Mouse (Mus musculus): ENCODE results near the gene Lrrk1. TPM values are rescaled to one million over a fixed set of nuclear protein-coding genes. Genes with fewer than 3 reads are reported as not detected.

Gene Lrrk1
- total and polyA plus RNA-seq, 3 experiments: 5.0 to 16.9 (median 13.6) TPM

DNA sequence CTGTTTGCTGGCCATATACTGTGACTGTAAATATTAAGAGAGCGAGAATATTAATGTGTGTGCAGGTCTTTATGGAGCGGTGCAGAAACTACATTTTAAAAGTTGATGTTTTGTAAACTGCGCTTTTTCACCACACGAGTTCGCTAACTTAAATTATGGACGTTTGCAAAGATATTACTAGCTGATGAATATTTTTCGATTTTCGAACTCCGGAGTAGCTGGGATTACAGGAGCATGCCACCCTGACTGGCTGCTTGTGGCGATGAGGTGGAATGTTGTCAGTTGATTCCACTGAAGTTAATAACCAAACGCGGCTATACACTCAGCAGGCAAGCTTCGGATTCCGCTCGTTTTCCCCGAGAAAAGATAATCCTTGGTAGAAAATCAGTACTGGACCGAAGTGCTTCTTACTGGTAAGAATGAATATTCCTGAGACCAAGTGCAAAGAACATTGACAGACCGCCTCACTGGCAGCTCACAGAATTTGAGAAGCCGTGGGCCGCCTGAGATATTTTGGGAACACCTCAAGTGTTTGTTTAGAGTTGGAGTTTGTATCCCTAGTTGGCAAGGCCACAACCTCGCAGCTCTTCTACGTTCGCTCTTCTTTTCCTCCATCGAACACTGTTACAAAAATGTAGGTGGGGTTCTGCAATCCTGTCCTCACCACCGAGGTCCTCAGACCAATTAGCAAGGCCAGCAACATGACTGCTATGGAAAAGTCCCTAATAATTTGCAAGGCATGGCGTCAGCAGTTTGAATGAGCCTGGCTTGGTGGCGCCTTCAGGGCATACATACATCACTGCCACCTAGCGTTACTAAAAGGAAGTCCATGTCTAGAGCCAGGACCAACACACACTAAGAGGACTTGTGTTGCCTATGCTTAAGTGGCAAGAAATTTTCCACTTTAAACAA lies 727 bp upstream of the Lrrk1 start (continued):
- TF ChIP-seq MEF2A (IDR thresholded peaks at IDR 0.05; ENCODE audit: borderline replicate concordance, low read depth, low read length): peak; percentile 45; the same call in 1 of the 2 replicates
- peak; percentile 41; the same call in 1 of the 2 replicates for TF ChIP-seq MXI1 (IDR thresholded peaks at IDR 0.05; ENCODE audit: low read depth, low read length)
- TF ChIP-seq MYC (IDR thresholded peaks at IDR 0.05; ENCODE audit: low read depth, low read length): no peak
- TF ChIP-seq E2F4 (IDR thresholded peaks at IDR 0.05; ENCODE audit: insufficient replicate concordance, low read depth, low read length): peak; percentile 79; the same call in 1 of the 2 replicates
- no peak for TF ChIP-seq CHD2 (IDR thresholded peaks at IDR 0.05; ENCODE audit: low read length)
- TF ChIP-seq EP300 (IDR thresholded peaks at IDR 0.05; ENCODE audit: low read length): no peak
- TF ChIP-seq RCOR1 (conservative IDR thresholded peaks at IDR 0.05; ENCODE audit: low read depth, low read length): no peak
- TF ChIP-seq JUND (conservative IDR thresholded peaks at IDR 0.05; ENCODE audit: low read depth, low read length): no peak
- TF ChIP-seq ZMIZ1 (IDR thresholded peaks at IDR 0.05; ENCODE audit: low read depth, low read length): no peak
- TF ChIP-seq NRF1 (IDR thresholded peaks at IDR 0.05; ENCODE audit: low read depth, low read length): no peak
- peak; percentile 60; the same call in 1 of the 2 replicates for TF ChIP-seq NELFE (IDR thresholded peaks at IDR 0.05; ENCODE audit: low read depth, low read length)
- peak; percentile 72 for TF ChIP-seq SMC3 (IDR thresholded peaks at IDR 0.05; ENCODE audit: low read depth, low read length)
- no peak for TF ChIP-seq CHD1 (IDR thresholded peaks at IDR 0.05; ENCODE audit: low read depth, low read length)
- no peak for TF ChIP-seq ZKSCAN1 (IDR thresholded peaks at IDR 0.05; ENCODE audit: borderline replicate concordance, low read depth, low read length)
- TF ChIP-seq POLR2A (IDR thresholded peaks at IDR 0.05; ENCODE audit: low read depth, low read length): peak; percentile 67
- no peak for TF ChIP-seq USF2 (conservative IDR thresholded peaks at IDR 0.05; ENCODE audit: low read depth, low read length)

- no peak for DNase-seq (ENCODE audit: extremely low read depth)
- Histone ChIP-seq H3K27ac (ENCODE audit: insufficient read depth, low read depth) (no peak overlapping the region), H3K79me2 (replicated peaks; ENCODE audit: control insufficient read depth, extremely low read depth, insufficient read depth, poor library complexity, severe bottlenecking) (peaks cover 26% of the 10 kb centered on the region), H3K9me3 (replicated peaks; ENCODE audit: low read length) (no peaks in the 10 kb centered on the region), H3K9ac (ENCODE audit: insufficient read depth, low read depth) (peak overlapping the region; percentile 87), H3K4me2 (ENCODE audit: insufficient read depth, low read depth, poor library complexity, severe bottlenecking) (peak overlapping the region; percentile 72), H3K27me3 (replicated peaks) (peaks cover 1% of the 10 kb centered on the region), H3K4me1 (ENCODE audit: control insufficient read depth in 1 of 2, insufficient read depth in 2 of 2) (peaks cover 18 to 44% of the 10 kb centered on the region in 2 experiments), H3K4me3 (replicated peaks in 1 of 3; ENCODE audit: low read depth in 2 of 3, low read length in 2 of 3, poor library complexity in 1 of 3) (peak overlapping the region; percentile 71 to 77 (median 72)), H3K36me3 (replicated peaks in 1 of 2; ENCODE audit: control insufficient read depth in 1 of 2, insufficient read depth in 1 of 2, low read length in 1 of 2) (no peaks in the 10 kb centered on the region)
- dilution Hi-C loops (cut with MboI; ENCODE audit: extremely low pct_ligation_motif_present, extremely low pct_unique_long_range_greater_than_20kb, low sequenced_read_pairs): no loop called here
- in situ Hi-C loops (cut with MboI; ENCODE audit: low pct_ligation_motif_present, low pct_unique_long_range_greater_than_20kb, low sequenced_read_pairs): loop anchor here (5.0 kb wide), 1 partner anchor 280 kb away; the partner anchor contains the start of gene Chsy1
- TF ChIP-seq POLR2A (IDR thresholded peaks at IDR 0.05; ENCODE audit: low read depth, low read length): no peak
- no peak for TF ChIP-seq MAX (IDR thresholded peaks at IDR 0.05; ENCODE audit: low read length)
- TF ChIP-seq UBTF (IDR thresholded peaks at IDR 0.05; ENCODE audit: low read depth, low read length): no peak
- peak; percentile 69 for TF ChIP-seq ZNF384 (IDR thresholded peaks at IDR 0.05; ENCODE audit: low read depth, low read length)
Measured at GRCm38 (mm10) chr7:66387419-66387812, 734 bp downstream of the Lrrk1 start.

Data from CH12.LX (cell line).